Mouse (Mus musculus): ENCODE data around the gene Fgfr4.

The Fgfr4 gene

GRCm38 (mm10) chr13:55152621-55153415 lies at the start of gene Fgfr4:
Gene Fgfr4, plus strand, starts transcription at chr13:55152640.
- DNase-seq, result peak; percentile 59

GRCm38 (mm10) chr13:55103351-55103750 lies 49.1 kb upstream of the Fgfr4 start:
- no peak for DNase-seq

GRCm38 (mm10) chr13:55105045-55105952 lies 47.1 kb upstream of the Fgfr4 start, which contains the start of gene Zfp346:
Gene Zfp346, plus strand, starts transcription at chr13:55105311.
- peak; percentile 99 for DNase-seq

- DNase-seq, result peak; percentile 7
Measured at GRCm38 (mm10) chr13:55105953-55106691, 46.3 kb upstream of the Fgfr4 start.

- no peak for DNase-seq
Measured at GRCm38 (mm10) chr13:55107116-55107515, 45.3 kb upstream of the Fgfr4 start.

- DNase-seq, result peak; percentile 70
Measured at GRCm38 (mm10) chr13:55107694-55108093, 44.7 kb upstream of the Fgfr4 start.

GRCm38 (mm10) chr13:55114375-55114774 lies 38.1 kb upstream of the Fgfr4 start:
- DNase-seq, result no peak

- DNase-seq, result peak; percentile 12
Measured at GRCm38 (mm10) chr13:55124903-55125302, 27.5 kb upstream of the Fgfr4 start.

- no peak for DNase-seq
Measured at GRCm38 (mm10) chr13:55133448-55133847, 19.0 kb upstream of the Fgfr4 start, which contains the start of gene Gm17617. Gene Gm17617, minus strand, starts transcription at chr13:55133548.

- DNase-seq, result peak; percentile 27
Measured at GRCm38 (mm10) chr13:55135382-55135781, 17.1 kb upstream of the Fgfr4 start.

- DNase-seq, result no peak
Measured at GRCm38 (mm10) chr13:55140271-55140670, 12.2 kb upstream of the Fgfr4 start.

GRCm38 (mm10) chr13:55153951-55154350 lies 1.5 kb downstream of the Fgfr4 start:
- no peak for DNase-seq

- no peak for DNase-seq
Measured at GRCm38 (mm10) chr13:55162365-55162764, 9.9 kb downstream of the Fgfr4 start.

- peak; percentile 66 for DNase-seq
Measured at GRCm38 (mm10) chr13:55163553-55163952, 11.1 kb downstream of the Fgfr4 start.

- no peak for DNase-seq
Measured at GRCm38 (mm10) chr13:55165831-55166339, 13.4 kb downstream of the Fgfr4 start.

- no peak for DNase-seq
Measured at GRCm38 (mm10) chr13:55166806-55167725, 14.6 kb downstream of the Fgfr4 start.

GRCm38 (mm10) chr13:55167798-55168197 lies 15.4 kb downstream of the Fgfr4 start:
- DNase-seq, result no peak

GRCm38 (mm10) chr13:55168255-55168654 lies 15.8 kb downstream of the Fgfr4 start:
- DNase-seq, result no peak

- peak; percentile 67 for DNase-seq
Measured at GRCm38 (mm10) chr13:55168958-55169369, 16.5 kb downstream of the Fgfr4 start.

GRCm38 (mm10) chr13:55171517-55172335 lies 19.3 kb downstream of the Fgfr4 start:
- peak; percentile 65 for DNase-seq
